In genomic region chr14:25452633-25453025, GRCm38 (mm10) we compare ENCODE assay signal across 14 mouse cellular contexts. TPM values are rescaled to one million over a fixed set of nuclear protein-coding genes. Genes with fewer than 3 reads are reported as not detected.
DNase-seq lines count a peak whose midpoint lies in the region; ATAC-seq and TF ChIP-seq lines count a peak whose summit lies in the region.
"Had no signal": no experiment of that assay in that cellular context is flagged by ENCODE, and none has a peak within 500 bp of the region (broad histone marks: within the 10 kb centered on the region; RNA-seq: fewer than 3 reads in every experiment).

No protein-coding gene starts in this region.

- DNase-seq in heart, embryonic 10.5 days (ENCODE audit: low spot score): no peak
- DNase-seq in heart, adult 9 months (ENCODE audit: low spot score in 2 of 2): no peak
- DNase-seq in thymus, postnatal 4 days: peak; percentile 23
- DNase-seq in thymus, postnatal 0 days (ENCODE audit: low spot score): no peak
- DNase-seq in limb, embryonic 10.5 days (ENCODE audit: low spot score): no peak
- no peak for DNase-seq in forebrain, postnatal 0 days
- DNase-seq: adrenal gland, adult 8-10 months; right cerebral cortex, postnatal 25 days had no signal

- no peaks in the 10 kb centered on the region for H3K36me3 ChIP-seq in heart, embryonic 10.5 days
- H3K36me3 ChIP-seq in limb, embryonic 10.5 days: no peaks in the 10 kb centered on the region
- H3K36me3 ChIP-seq in hindbrain, embryonic 16.5 days (ENCODE audit: control insufficient read depth, insufficient read depth, low read length): no peaks in the 10 kb centered on the region
- no peaks in the 10 kb centered on the region for H3K36me3 ChIP-seq in neural tube, embryonic 15.5 days
- no peaks in the 10 kb centered on the region for H3K36me3 ChIP-seq in forebrain, postnatal 0 days (ENCODE audit: insufficient read depth)
- H3K36me3 ChIP-seq: forebrain, embryonic 12.5 days; hindbrain, embryonic 10.5 days; midbrain, embryonic 12.5 days had no signal

- no peaks in the 10 kb centered on the region for H3K27me3 ChIP-seq in heart, embryonic 10.5 days (ENCODE audit: insufficient read depth, poor library complexity, severe bottlenecking)
- no peaks in the 10 kb centered on the region for H3K27me3 ChIP-seq in limb, embryonic 10.5 days (ENCODE audit: low read depth, poor library complexity, severe bottlenecking)
- H3K27me3 ChIP-seq in hindbrain, embryonic 16.5 days (replicated peaks; ENCODE audit: control insufficient read depth, insufficient read depth, low read length): no peaks in the 10 kb centered on the region
- H3K27me3 ChIP-seq in neural tube, embryonic 15.5 days (replicated peaks): no peaks in the 10 kb centered on the region
- no peaks in the 10 kb centered on the region for H3K27me3 ChIP-seq in forebrain, postnatal 0 days (ENCODE audit: insufficient read depth, low read length)
- H3K27me3 ChIP-seq: midbrain, embryonic 12.5 days; Patski had no signal

- no peak for TF ChIP-seq CTCF in forebrain, postnatal 0 days (IDR thresholded peaks at IDR 0.05; ENCODE audit: low read depth)

- no peak overlapping the region for H3K9ac ChIP-seq in hindbrain, embryonic 16.5 days (ENCODE audit: low read depth, low read length)
- no peak overlapping the region for H3K9ac ChIP-seq in neural tube, embryonic 15.5 days (replicated peaks)
- no peak overlapping the region for H3K9ac ChIP-seq in forebrain, postnatal 0 days
- H3K9ac ChIP-seq: forebrain, embryonic 12.5 days; midbrain, embryonic 12.5 days had no signal

- ATAC-seq in hindbrain, embryonic 16.5 days: no peak
- no peak for ATAC-seq in neural tube, embryonic 15.5 days (ENCODE audit: low FRiP score)
- no peak for ATAC-seq in forebrain, postnatal 0 days

- H3K4me3 ChIP-seq in heart, embryonic 10.5 days: no peak overlapping the region
- no peak overlapping the region for H3K4me3 ChIP-seq in limb, embryonic 10.5 days
- H3K4me3 ChIP-seq in hindbrain, embryonic 16.5 days (ENCODE audit: low read length): no peak overlapping the region
- no peak overlapping the region for H3K4me3 ChIP-seq in neural tube, embryonic 15.5 days (replicated peaks)
- no peak overlapping the region for H3K4me3 ChIP-seq in forebrain, postnatal 0 days (ENCODE audit: low read depth, low read length)
- H3K4me3 ChIP-seq: forebrain, embryonic 12.5 days; hindbrain, embryonic 10.5 days; midbrain, embryonic 12.5 days had no signal

- H3K9me3 ChIP-seq in heart, embryonic 10.5 days: no peaks in the 10 kb centered on the region
- H3K9me3 ChIP-seq in limb, embryonic 10.5 days (replicated peaks): no peaks in the 10 kb centered on the region
- H3K9me3 ChIP-seq in hindbrain, embryonic 16.5 days (ENCODE audit: control insufficient read depth, low read length): no peaks in the 10 kb centered on the region
- no peaks in the 10 kb centered on the region for H3K9me3 ChIP-seq in neural tube, embryonic 15.5 days (replicated peaks)
- no peaks in the 10 kb centered on the region for H3K9me3 ChIP-seq in forebrain, postnatal 0 days (ENCODE audit: low read length)
- H3K9me3 ChIP-seq: forebrain, embryonic 12.5 days; hindbrain, embryonic 10.5 days; midbrain, embryonic 12.5 days had no signal

- peaks cover 94% of the 10 kb centered on the region for H3K4me1 ChIP-seq in heart, embryonic 10.5 days
- H3K4me1 ChIP-seq in limb, embryonic 10.5 days: peaks cover 61% of the 10 kb centered on the region
- peaks cover 15% of the 10 kb centered on the region for H3K4me1 ChIP-seq in hindbrain, embryonic 16.5 days (ENCODE audit: control insufficient read depth, insufficient read depth, low read depth, low read length)
- peaks cover 22% of the 10 kb centered on the region for H3K4me1 ChIP-seq in neural tube, embryonic 15.5 days
- H3K4me1 ChIP-seq in forebrain, postnatal 0 days (ENCODE audit: insufficient read depth): 0 out of 2 replicates have a peak, but pooled peaks cover 7% of the 10 kb centered on the region

- no peak overlapping the region for H3K4me2 ChIP-seq in hindbrain, embryonic 16.5 days (ENCODE audit: low read length)
- H3K4me2 ChIP-seq in neural tube, embryonic 15.5 days: no peak overlapping the region
- H3K4me2 ChIP-seq in forebrain, postnatal 0 days (ENCODE audit: low read depth): no peak overlapping the region
- H3K4me2 ChIP-seq: forebrain, embryonic 12.5 days; midbrain, embryonic 12.5 days had no signal

- WGBS in heart, embryonic 10.5 days: 45% methylated on average over 2 of the region's 2 CpGs
- 41% methylated on average over 2 of the region's 2 CpGs for WGBS in limb, embryonic 10.5 days
- 57% methylated on average over 2 of the region's 2 CpGs for WGBS in hindbrain, embryonic 16.5 days
- WGBS in neural tube, embryonic 15.5 days: 66% methylated on average over 2 of the region's 2 CpGs
- 83% methylated on average over 2 of the region's 2 CpGs for WGBS in forebrain, postnatal 0 days

- H3K27ac ChIP-seq in heart, embryonic 10.5 days: peak overlapping the region; percentile 79
- 0 out of 2 replicates have a peak overlapping the region, but pooled peaks have one; percentile 1 for H3K27ac ChIP-seq in limb, embryonic 10.5 days
- no peak overlapping the region for H3K27ac ChIP-seq in hindbrain, embryonic 16.5 days (ENCODE audit: low read depth, low read length)
- H3K27ac ChIP-seq in neural tube, embryonic 15.5 days (replicated peaks): no peak overlapping the region
- H3K27ac ChIP-seq in forebrain, postnatal 0 days (ENCODE audit: low read depth, low read length): no peak overlapping the region
- H3K27ac ChIP-seq: forebrain, embryonic 12.5 days; hindbrain, embryonic 10.5 days; midbrain, embryonic 12.5 days had no signal

RNA-seq across cellular contexts. Expression of gene Zmiz1, which starts 6.4 kb away (rescaled TPM):
- polyA plus RNA-seq in heart, embryonic 10.5 days (2016; fragmentation: Nextera tagmentation; extraction: Ambion mirVana): 38.1 and 45.8 TPM in 2 replicates
- 19.9 and 26.4 TPM in 2 replicates for polyA plus RNA-seq in thymus, postnatal 0 days (2015; fragmentation: Nextera tagmentation; extraction: Ambion mirVana)
- polyA plus RNA-seq in limb, embryonic 10.5 days (2016; fragmentation: Nextera tagmentation; extraction: Ambion mirVana): 43.8 and 55.5 TPM in 2 replicates
- 50.4 and 55.0 TPM in 2 replicates for polyA plus RNA-seq in hindbrain, embryonic 16.5 days (2015; fragmentation: Nextera tagmentation; extraction: Ambion mirVana)
- polyA plus RNA-seq in neural tube, embryonic 15.5 days (2015; fragmentation: Nextera tagmentation; extraction: Ambion mirVana): 51.1 and 54.7 TPM in 2 replicates
- 48.5 and 75.6 TPM in 2 replicates for total RNA-seq in forebrain, postnatal 0 days (2014; rRNA removed)
- 27.7 and 38.0 TPM in 2 replicates for polyA plus RNA-seq in forebrain, postnatal 0 days (2015; fragmentation: Nextera tagmentation; extraction: Ambion mirVana)

Comparison
In these comparisons a context has a peak if more than half of its experiments do, and no peak if none do; other contexts are left out.
1. H3K27ac ChIP-seq: peak in heart, embryonic 10.5 days (single experiment) and limb, embryonic 10.5 days (single experiment); none in hindbrain, embryonic 16.5 days (single experiment), neural tube, embryonic 15.5 days (single experiment) and forebrain, postnatal 0 days (single experiment).